ENCODE assay signal across 11 mouse cellular contexts in genomic region chr9:55468397-55468796, GRCm38 (mm10). TPM values are rescaled to one million over a fixed set of nuclear protein-coding genes. Genes with fewer than 3 reads are reported as not detected.
DNase-seq lines count a peak whose midpoint lies in the region; ATAC-seq and TF ChIP-seq lines count a peak whose summit lies in the region.
"Had no signal": no experiment of that assay in that cellular context is flagged by ENCODE, and none has a peak within 500 bp of the region (broad histone marks: within the 10 kb centered on the region; RNA-seq: fewer than 3 reads in every experiment).

No protein-coding gene starts in this region.

- H3K9ac ChIP-seq in lung, postnatal 0 days (replicated peaks; ENCODE audit: low read depth) = no peak overlapping the region
- H3K9ac ChIP-seq: heart, embryonic 15.5 days had no signal

- intact Hi-C loops in gastrocnemius, adult 2 months (cut with DNase I) = no loop called here

- H3K27me3 ChIP-seq in lung, postnatal 0 days (replicated peaks; ENCODE audit: insufficient read depth, low read length) = no peaks in the 10 kb centered on the region
- no peaks in the 10 kb centered on the region for H3K27me3 ChIP-seq in splenic B cell, adult 2 months (ENCODE audit: control insufficient read depth, insufficient read depth, low read length, poor library complexity, severe bottlenecking)
- H3K27me3 ChIP-seq: heart, embryonic 15.5 days; megakaryocyte, embryonic 14.5 days had no signal

- TF ChIP-seq EP300 in lung, postnatal 0 days (IDR thresholded peaks at IDR 0.05) = no peak

- no peak for ATAC-seq in lung, postnatal 0 days
- ATAC-seq in cerebellum, adult (ENCODE audit: insufficient number of reproducible peaks, low FRiP score, low TSS enrichment) = no peak

- H3K36me3 ChIP-seq in lung, postnatal 0 days (ENCODE audit: insufficient read depth, low read length) = no peaks in the 10 kb centered on the region
- no peaks in the 10 kb centered on the region for H3K36me3 ChIP-seq in splenic B cell, adult 2 months (ENCODE audit: control insufficient read depth, insufficient read depth, low read length, poor library complexity, severe bottlenecking)

- no peaks in the 10 kb centered on the region for H3K4me1 ChIP-seq in lung, postnatal 0 days (ENCODE audit: insufficient read depth, low read depth, low read length)
- H3K4me1 ChIP-seq in lung, adult 2 months (ENCODE audit: control insufficient read depth, insufficient read depth, low read length) = no peaks in the 10 kb centered on the region
- H3K4me1 ChIP-seq: heart, embryonic 15.5 days; megakaryocyte, embryonic 14.5 days had no signal

- TF ChIP-seq POLR2A in lung, adult 2 months (IDR thresholded peaks at IDR 0.05; ENCODE audit: borderline replicate concordance, extremely low read depth, low read depth, low read length) = no peak

- DNase-seq in gastrocnemius, adult 2 months = no peak
- DNase-seq in gastrocnemius, adult 18-20 months (ENCODE audit: low spot score) = no peak
- DNase-seq in lung, postnatal 0 days (ENCODE audit: low spot score) = peak; percentile 68
- no peak for DNase-seq in lung, adult 2 months
- peak; percentile 8 for DNase-seq in c-Kit-positive CD71-negative TER-119-negative erythroid progenitor cells, embryonic 14.5 days (ENCODE audit: low read depth)
- peak; percentile 30 for DNase-seq in splenic B cell, adult 2 months (ENCODE audit: low read depth, low spot score)
- DNase-seq in gastrocnemius, postnatal 25 days = no peak
- DNase-seq: adrenal gland, postnatal 36 days had no signal

- H3K4me2 ChIP-seq in lung, postnatal 0 days (replicated peaks; ENCODE audit: low read depth, low read length) = no peak overlapping the region
- H3K4me2 ChIP-seq: heart, embryonic 15.5 days had no signal

- TF ChIP-seq CTCF in gastrocnemius, adult 2 months (IDR thresholded peaks at IDR 0.05) = peak; percentile 45
- peak; percentile 58 for TF ChIP-seq CTCF in lung, postnatal 0 days (IDR thresholded peaks at IDR 0.05)
- no peak for TF ChIP-seq CTCF in lung, adult 2 months (IDR thresholded peaks at IDR 0.05; ENCODE audit: insufficient read depth, low read length)

- H3K9me3 ChIP-seq in lung, postnatal 0 days (ENCODE audit: low read length) = no peaks in the 10 kb centered on the region
- H3K9me3 ChIP-seq: heart, embryonic 15.5 days; megakaryocyte, embryonic 14.5 days had no signal

- whole genome bisulfite sequencing in lung, postnatal 0 days = 41% methylated on average over 1 of the region's 1 CpGs
- 47% methylated on average over 1 of the region's 1 CpGs for WGBS in lung, adult 2 months

- no peak overlapping the region for H3K27ac ChIP-seq in gastrocnemius, adult 2 months
- H3K27ac ChIP-seq in lung, postnatal 0 days (ENCODE audit: low read length) = no peak overlapping the region
- H3K27ac ChIP-seq: heart, embryonic 15.5 days had no signal

- H3K4me3 ChIP-seq in gastrocnemius, adult 2 months = no peak overlapping the region
- no peak overlapping the region for H3K4me3 ChIP-seq in lung, postnatal 0 days (ENCODE audit: low read depth, low read length)
- H3K4me3 ChIP-seq in lung, adult 2 months (replicated peaks; ENCODE audit: extremely low read depth, low read depth, low read length) = no peak overlapping the region
- H3K4me3 ChIP-seq: heart, embryonic 15.5 days; megakaryocyte, embryonic 14.5 days had no signal

RNA-seq across cellular contexts. Expression of gene Etfa, which starts 43.6 kb away (rescaled TPM):
- 100 to 1,000 TPM; 217 to 370 TPM for total RNA-seq in gastrocnemius, adult 2 months (2021)
- total RNA-seq in gastrocnemius, adult 18-20 months (2021) = 100 to 1,000 TPM; 260 to 304 TPM
- polyA plus RNA-seq in lung, postnatal 0 days (2015; fragmentation: Nextera tagmentation; extraction: Ambion mirVana) = 175 and 196 TPM in 2 replicates
- polyA plus RNA-seq in lung, adult 2 months (2012; rRNA removed) = 33.7 and 40.6 TPM in 2 replicates
- total RNA-seq in gastrocnemius, postnatal 25 days (2021) = 100 to 1,000 TPM; 245 to 247 TPM

Comparison
In these comparisons a context has a peak if more than half of its experiments do, and no peak if none do; other contexts are left out.
1. DNase-seq: peak in lung, postnatal 0 days (single experiment), c-Kit-positive CD71-negative TER-119-negative erythroid progenitor cells, embryonic 14.5 days (single experiment) and splenic B cell, adult 2 months (single experiment); none in gastrocnemius, adult 2 months (single experiment), gastrocnemius, adult 18-20 months (single experiment), lung, adult 2 months (single experiment) and gastrocnemius, postnatal 25 days (single experiment).